Mouse (Mus musculus) myocyte (in vitro differentiated cells): ENCODE results near the gene Cpne2. TPM values are rescaled to one million over a fixed set of nuclear protein-coding genes. Genes with fewer than 3 reads are reported as not detected.

Source experiments
- H3K27me3 ChIP-seq: one replicate; pipeline ENCODE4 v1.6.1; 2011; ENCODE audit not compliant: control insufficient read depth, insufficient read depth, insufficient read length
- H3K36me3 ChIP-seq: one replicate; pipeline ENCODE4 v1.6.1; 2011; ENCODE audit not compliant: control insufficient read depth, insufficient read depth
- H3K4me2 ChIP-seq: one replicate; pipeline ENCODE4 v1.6.1; 2011; ENCODE audit warnings: low read depth, control low read depth
- H3K4me3 ChIP-seq: one replicate; pipeline ENCODE4 v1.5.1; 2011; ENCODE audit warnings: mild to moderate bottlenecking, control low read depth, moderate library complexity
- H3K79me2 ChIP-seq: one replicate; pipeline ENCODE4 v1.6.1; 2011; ENCODE audit not compliant: control insufficient read depth, insufficient read depth
- H3ac ChIP-seq: one replicate; pipeline ENCODE4 v1.6.1; 2011; ENCODE audit not compliant: control insufficient read depth, insufficient read length
- CEBPB ChIP-seq: IDR thresholded peaks from 2 replicates; pipeline ENCODE4 v1.6.1; 2011; ENCODE audit warnings: mild to moderate bottlenecking, moderate library complexity; ENCODE audit not compliant: poor library complexity, insufficient read depth, severe bottlenecking
- E2F4 ChIP-seq: IDR thresholded peaks from one replicate; pipeline ENCODE4 v1.6.1; 2011; ENCODE audit warnings: mild to moderate bottlenecking, control low read depth, moderate library complexity; ENCODE audit not compliant: insufficient read depth
- MAX ChIP-seq: IDR thresholded peaks from one replicate; pipeline ENCODE4 v1.6.1; 2011; ENCODE audit warnings: low read depth, mild to moderate bottlenecking, control low read depth
- MYOD1 ChIP-seq, 3 experiments: IDR thresholded peaks; one replicate each; pipeline ENCODE4 v1.6.1; 2011; ENCODE audit warnings: control low read depth in 2 of 3, low read depth in 2 of 3, mild to moderate bottlenecking in 2 of 3, moderate library complexity in 1 of 3; ENCODE audit not compliant: insufficient read length in 2 of 3, control insufficient read depth in 1 of 3
- MYOG ChIP-seq, 3 experiments: IDR thresholded peaks; one replicate each; pipeline ENCODE4 v1.6.1; 2011; ENCODE audit warnings: control low read depth in 2 of 3, low read depth in 2 of 3, mild to moderate bottlenecking in 2 of 3; ENCODE audit not compliant: insufficient read length in 2 of 3, control insufficient read depth in 1 of 3, insufficient read depth in 1 of 3
- POLR2A ChIP-seq: IDR thresholded peaks from one replicate; pipeline ENCODE4 v1.6.1; 2011; ENCODE audit warnings: low read depth, mild to moderate bottlenecking, control low read depth, moderate library complexity; ENCODE audit not compliant: insufficient read length
- POLR2AphosphoS2 ChIP-seq: IDR thresholded peaks from one replicate; pipeline ENCODE4 v1.6.1; 2011; ENCODE audit warnings: low read depth, control low read depth; ENCODE audit not compliant: insufficient read length
- REST ChIP-seq: IDR thresholded peaks from one replicate; pipeline ENCODE4 v1.6.1; 2011; ENCODE audit warnings: mild to moderate bottlenecking, control low read depth, moderate library complexity; ENCODE audit not compliant: insufficient read depth, insufficient read length
- SRF ChIP-seq: IDR thresholded peaks from one replicate; pipeline ENCODE4 v1.6.1; 2011; ENCODE audit warnings: low read depth; ENCODE audit not compliant: control insufficient read depth, insufficient read length
- TCF12 ChIP-seq: IDR thresholded peaks from one replicate; pipeline ENCODE4 v1.6.1; 2011; ENCODE audit warnings: mild to moderate bottlenecking, control low read depth; ENCODE audit not compliant: poor library complexity, insufficient read depth, severe bottlenecking
- TCF3 ChIP-seq: IDR thresholded peaks from one replicate; pipeline ENCODE4 v1.6.1; 2011; ENCODE audit warnings: low read depth, control low read depth; ENCODE audit not compliant: insufficient read length
- USF1 ChIP-seq: IDR thresholded peaks from one replicate; pipeline ENCODE4 v1.6.1; 2011; ENCODE audit warnings: low read depth, mild to moderate bottlenecking, control low read depth, moderate library complexity
- polyA plus RNA-seq: library from polyadenylated mRNA; unstranded; fragments of >200 nt; fragmentation: generic; extraction: Trizol; gene quantifications from one replicate; pipeline ENCODE4 v1.2.1, GENCODE M21; 2012; ENCODE audit warnings: missing spikeins

The Cpne2 gene
- polyA plus RNA-seq, 1 experiment: 20.4 TPM

DNA sequence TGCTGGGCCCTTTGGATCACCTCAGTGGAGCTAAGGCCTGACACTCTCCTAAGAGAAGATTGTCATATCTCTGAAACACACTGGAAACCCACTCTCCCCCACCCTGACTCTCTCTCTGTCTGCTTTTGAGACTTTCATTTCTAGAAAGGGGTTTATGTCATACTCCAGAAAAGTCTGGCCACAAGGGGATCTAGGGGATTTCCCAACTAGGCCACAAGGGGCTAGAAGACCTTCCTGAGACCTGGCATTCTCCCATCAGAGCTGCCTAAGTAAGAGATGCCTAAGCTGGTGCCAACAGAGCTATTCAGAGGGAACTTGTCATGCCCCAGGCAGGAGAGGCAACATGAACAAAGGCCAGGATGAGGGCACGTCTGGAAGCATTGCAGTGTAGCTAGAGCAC lies 39.5 kb upstream of the Cpne2 start:
- H3K36me3 ChIP-seq: no peaks in the 10 kb centered on the region
- H3K27me3 ChIP-seq: peaks cover 39% of the 10 kb centered on the region
- H3ac ChIP-seq: no peak overlapping the region
- no peak overlapping the region for H3K4me3 ChIP-seq
- TF ChIP-seq REST (no peak), E2F4 (no peak), TCF12 (no peak), CEBPB (no peak), USF1 (no peak), MYOD1 (IDR thresholded peaks at IDR 0.05; ENCODE audit: control insufficient read depth in 1 of 3, insufficient read length in 2 of 3, low read depth in 2 of 3) (no peak), SRF (no peak), TCF3 (no peak), POLR2AphosphoS2 (no peak), MYOG (IDR thresholded peaks at IDR 0.05; ENCODE audit: control insufficient read depth in 1 of 3, insufficient read depth in 1 of 3, insufficient read length in 2 of 3, low read depth in 2 of 3) (no peak), POLR2A (no peak), MAX (no peak)
- no peak overlapping the region for H3K4me2 ChIP-seq
- H3K79me2 ChIP-seq: no peaks in the 10 kb centered on the region

DNA sequence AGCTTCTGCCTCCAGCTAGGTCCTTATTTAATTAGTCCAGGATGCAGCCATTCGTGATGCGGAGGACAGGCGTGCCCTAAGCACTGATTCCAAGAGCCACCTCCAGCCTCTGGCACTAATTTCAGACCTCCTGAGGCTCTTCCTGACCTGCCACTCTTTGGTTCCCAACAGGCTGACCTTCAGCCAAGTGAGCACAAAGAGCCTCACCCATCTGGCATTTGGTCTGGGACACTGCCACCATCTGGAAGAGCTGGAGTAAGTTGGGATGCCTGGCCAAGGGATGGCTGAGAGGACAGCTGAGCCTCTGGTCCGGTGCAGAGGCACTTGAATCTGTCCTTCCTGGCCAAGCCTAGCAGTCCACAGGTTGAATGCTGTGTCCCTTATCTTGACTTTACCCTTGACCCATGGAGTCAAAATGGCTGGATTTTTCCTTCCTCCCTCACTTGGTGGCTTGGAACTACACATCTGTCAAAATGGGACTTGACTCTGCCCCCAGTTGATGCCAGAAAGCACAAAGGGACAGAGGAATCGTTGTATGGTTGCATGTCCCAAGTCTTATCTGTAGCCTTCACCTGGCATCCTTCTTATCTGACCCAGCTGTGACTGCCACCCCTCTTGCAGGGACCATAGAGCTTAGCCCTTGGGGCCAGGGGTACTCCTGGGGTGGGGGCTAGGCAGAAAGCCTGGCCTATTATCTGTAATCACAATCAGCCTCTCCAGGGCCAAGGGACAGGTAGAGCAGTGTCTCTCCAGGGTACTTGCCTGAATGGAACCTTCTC lies 17.2 kb upstream of the Cpne2 start:
- Histone ChIP-seq H3K27me3 (peaks cover 7% of the 10 kb centered on the region), H3ac (no peak overlapping the region), H3K4me2 (no peak overlapping the region), H3K79me2 (no peaks in the 10 kb centered on the region), H3K4me3 (no peak overlapping the region), H3K36me3 (no peaks in the 10 kb centered on the region)
- TF ChIP-seq SRF (no peak), E2F4 (no peak), TCF12 (no peak), CEBPB (no peak), POLR2A (no peak), MAX (no peak), TCF3 (no peak), REST (no peak), POLR2AphosphoS2 (no peak), USF1 (no peak), MYOD1 (IDR thresholded peaks at IDR 0.05; ENCODE audit: control insufficient read depth in 1 of 3, insufficient read length in 2 of 3, low read depth in 2 of 3) (no peak)

DNA sequence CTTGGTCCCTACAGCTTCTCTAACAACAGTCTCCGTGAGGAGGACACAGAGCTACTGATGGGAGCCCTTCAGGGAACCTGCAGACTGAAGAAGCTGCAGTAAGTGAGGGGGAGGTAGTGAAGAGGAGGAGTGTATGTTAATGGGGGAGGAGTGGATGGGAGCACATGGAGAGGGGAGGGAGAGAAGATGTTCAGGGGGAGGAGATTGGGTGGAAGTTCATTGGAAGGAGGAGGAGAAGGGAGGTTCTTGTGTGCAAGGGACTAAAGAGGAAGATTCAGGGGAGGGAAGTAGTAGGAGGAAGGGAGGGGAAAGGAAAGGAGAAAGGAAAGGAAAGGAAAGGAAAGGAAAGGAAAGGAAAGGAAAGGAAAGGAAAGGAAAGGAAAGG lies 16.6 kb upstream of the Cpne2 start:
- Histone ChIP-seq H3K36me3 (no peaks in the 10 kb centered on the region), H3ac (no peak overlapping the region), H3K27me3 (peaks cover 7% of the 10 kb centered on the region), H3K4me3 (no peak overlapping the region), H3K79me2 (no peaks in the 10 kb centered on the region), H3K4me2 (no peak overlapping the region)
- TF ChIP-seq USF1 (no peak), MAX (no peak), E2F4 (no peak), REST (no peak), SRF (no peak), MYOG (IDR thresholded peaks at IDR 0.05; ENCODE audit: control insufficient read depth in 1 of 3, insufficient read depth in 1 of 3, insufficient read length in 2 of 3, low read depth in 2 of 3) (no peak), POLR2A (no peak), TCF12 (no peak), CEBPB (no peak), POLR2AphosphoS2 (no peak), MYOD1 (IDR thresholded peaks at IDR 0.05; ENCODE audit: control insufficient read depth in 1 of 3, insufficient read length in 2 of 3, low read depth in 2 of 3) (no peak), TCF3 (no peak)

DNA sequence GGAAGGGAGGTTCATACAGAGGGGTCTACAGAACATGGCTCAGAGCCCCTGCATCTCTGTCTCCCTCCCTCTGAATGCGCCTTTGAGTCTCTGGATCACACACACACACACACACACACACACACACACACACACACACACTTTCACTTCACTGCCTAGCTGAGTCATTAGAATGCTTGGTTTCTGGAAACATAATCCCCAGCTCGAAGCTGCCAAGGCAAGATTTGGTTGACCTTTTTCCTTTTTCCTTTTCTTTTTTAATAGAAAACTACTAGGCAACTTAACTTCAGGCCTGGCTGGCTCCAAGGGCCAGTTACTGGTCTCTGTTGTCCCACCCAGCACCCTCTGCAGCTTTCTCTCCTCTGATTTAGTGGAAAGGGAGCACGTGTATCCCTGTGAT lies 16.0 kb upstream of the Cpne2 start:
- TF ChIP-seq SRF (no peak), MAX (no peak), MYOG (IDR thresholded peaks at IDR 0.05; ENCODE audit: control insufficient read depth in 1 of 3, insufficient read depth in 1 of 3, insufficient read length in 2 of 3, low read depth in 2 of 3) (no peak), MYOD1 (IDR thresholded peaks at IDR 0.05; ENCODE audit: control insufficient read depth in 1 of 3, insufficient read length in 2 of 3, low read depth in 2 of 3) (no peak), TCF12 (no peak), CEBPB (no peak), REST (no peak), USF1 (no peak), POLR2A (no peak), TCF3 (no peak), POLR2AphosphoS2 (no peak), E2F4 (no peak)
- Histone ChIP-seq H3K79me2 (no peaks in the 10 kb centered on the region), H3K4me2 (peak overlapping the region; percentile 69), H3K27me3 (peaks cover 10% of the 10 kb centered on the region), H3ac (no peak overlapping the region), H3K36me3 (no peaks in the 10 kb centered on the region), H3K4me3 (no peak overlapping the region)
